Mouse (Mus musculus): Measurements from ENCODE around the gene Arhgap22. TPM values are rescaled to one million over a fixed set of nuclear protein-coding genes. Genes with fewer than 3 reads are reported as not detected.

Gene Arhgap22
- total RNA-seq, 2 experiments from 2014 or later, result 9.6 to 11.3 TPM

GRCm38 (mm10) chr14:33230672-33231071 lies 16.8 kb downstream of the Arhgap22 start:
- no peak for DNase-seq (ENCODE audit: low spot score in 2 of 2)
- no peak for TF ChIP-seq CTCF (conservative IDR thresholded peaks at IDR 0.05)
- H3K4me3 ChIP-seq, result no peak overlapping the region
- H3K27ac ChIP-seq, result no peak overlapping the region

DNA sequence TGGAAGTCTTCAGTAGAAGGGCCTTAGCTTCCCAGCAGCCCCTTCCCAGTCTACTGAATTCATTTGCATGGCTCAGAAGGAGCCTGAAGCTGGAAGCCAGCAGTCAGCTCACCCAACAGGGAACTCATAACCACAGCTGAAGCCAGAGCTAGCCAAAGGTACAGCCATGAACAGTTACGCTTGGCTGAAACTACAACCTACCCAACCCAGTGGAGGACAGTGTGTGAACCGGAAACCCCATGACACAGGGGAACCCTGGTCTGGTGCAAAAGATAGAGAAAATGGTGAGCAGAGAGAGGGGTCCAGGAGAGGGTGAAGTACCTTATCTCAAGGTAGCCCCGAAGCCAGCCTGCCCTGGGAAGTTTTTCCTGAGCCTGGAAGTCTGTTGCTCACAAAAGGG lies 17.5 kb downstream of the Arhgap22 start:
- H3K4me3 ChIP-seq, result no peak overlapping the region
- H3K27ac ChIP-seq, result no peak overlapping the region
- TF ChIP-seq CTCF (conservative IDR thresholded peaks at IDR 0.05), result no peak
- no peak for DNase-seq (ENCODE audit: low spot score in 2 of 2)

DNA sequence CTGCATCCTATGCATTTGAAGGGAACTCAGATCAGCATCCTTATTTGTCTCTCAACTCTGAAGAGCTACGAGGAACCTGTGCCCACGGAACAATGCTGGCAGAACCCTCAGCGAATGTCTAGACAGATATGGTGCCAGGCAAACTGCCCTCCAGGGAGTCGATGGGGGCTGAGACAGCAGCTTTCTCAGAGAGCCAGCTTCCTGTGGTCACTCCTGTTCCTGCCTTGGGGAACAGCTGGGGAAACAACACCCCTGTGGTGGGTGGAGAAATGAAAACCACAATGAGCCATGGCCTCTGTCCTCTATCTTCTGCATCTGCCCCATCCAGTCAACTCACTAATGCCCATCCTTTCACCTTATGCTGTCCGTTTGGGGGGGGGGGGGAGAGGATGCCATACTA lies 18.2 kb downstream of the Arhgap22 start:
- Histone ChIP-seq H3K27ac (no peak overlapping the region), H3K4me3 (no peak overlapping the region)
- no peak for DNase-seq (ENCODE audit: low spot score in 2 of 2)
- no peak for TF ChIP-seq CTCF (conservative IDR thresholded peaks at IDR 0.05)

- no peak overlapping the region for H3K4me3 ChIP-seq
- TF ChIP-seq CTCF (conservative IDR thresholded peaks at IDR 0.05), result no peak
- H3K27ac ChIP-seq, result no peak overlapping the region
- no peak for DNase-seq (ENCODE audit: low spot score in 2 of 2)
Observed at GRCm38 (mm10) chr14:33235661-33236060, 21.8 kb downstream of the Arhgap22 start.

- Histone ChIP-seq H3K4me3 (no peak overlapping the region), H3K27ac (no peak overlapping the region)
- no peak for TF ChIP-seq CTCF (conservative IDR thresholded peaks at IDR 0.05)
- no peak for DNase-seq (ENCODE audit: low spot score in 2 of 2)
Observed at GRCm38 (mm10) chr14:33240400-33240799, 26.6 kb downstream of the Arhgap22 start.

DNA sequence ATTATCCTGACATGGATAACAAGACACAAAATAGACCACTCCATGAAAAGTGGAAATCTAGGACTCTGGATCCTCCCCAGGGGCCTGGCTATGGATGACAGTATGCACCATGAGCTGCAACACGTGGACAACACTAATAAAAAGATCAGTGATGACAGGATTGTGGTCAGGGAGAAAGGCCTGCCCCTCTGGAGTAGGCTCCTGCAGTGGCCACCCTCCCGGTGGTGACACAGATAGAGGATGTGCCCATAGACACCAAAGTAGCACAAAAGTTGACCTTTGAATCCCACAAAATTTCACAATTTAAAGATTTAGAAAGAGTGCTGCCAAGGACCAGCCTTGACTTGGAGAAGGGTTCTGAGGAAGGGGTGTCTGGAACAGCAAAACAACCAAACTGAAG lies 29.4 kb downstream of the Arhgap22 start:
- TF ChIP-seq CTCF (conservative IDR thresholded peaks at IDR 0.05), result no peak
- H3K27ac ChIP-seq, result no peak overlapping the region
- no peak overlapping the region for H3K4me3 ChIP-seq
- no peak for DNase-seq (ENCODE audit: low spot score in 2 of 2)

DNA sequence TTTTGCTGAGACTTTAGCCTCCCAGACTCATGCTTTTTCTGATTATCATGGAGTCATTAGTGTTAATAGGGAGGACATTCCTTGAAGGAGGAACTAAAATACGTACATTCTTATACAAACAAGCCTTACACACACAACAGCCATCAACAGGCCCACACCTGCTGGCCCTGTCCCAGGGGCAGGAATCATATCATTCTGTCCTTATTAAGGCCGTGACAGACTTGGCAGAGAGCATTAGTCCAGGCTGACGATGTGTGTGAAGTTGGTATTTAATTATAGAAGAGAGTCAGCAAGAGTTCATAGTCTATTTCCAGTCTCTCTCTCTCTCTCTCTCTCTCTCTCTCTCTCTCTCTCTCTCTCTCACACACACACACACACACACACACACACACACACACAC lies 30.7 kb downstream of the Arhgap22 start:
- no peak for DNase-seq (ENCODE audit: low spot score in 2 of 2)
- H3K27ac ChIP-seq, result no peak overlapping the region
- no peak overlapping the region for H3K4me3 ChIP-seq
- no peak for TF ChIP-seq CTCF (conservative IDR thresholded peaks at IDR 0.05)

DNA sequence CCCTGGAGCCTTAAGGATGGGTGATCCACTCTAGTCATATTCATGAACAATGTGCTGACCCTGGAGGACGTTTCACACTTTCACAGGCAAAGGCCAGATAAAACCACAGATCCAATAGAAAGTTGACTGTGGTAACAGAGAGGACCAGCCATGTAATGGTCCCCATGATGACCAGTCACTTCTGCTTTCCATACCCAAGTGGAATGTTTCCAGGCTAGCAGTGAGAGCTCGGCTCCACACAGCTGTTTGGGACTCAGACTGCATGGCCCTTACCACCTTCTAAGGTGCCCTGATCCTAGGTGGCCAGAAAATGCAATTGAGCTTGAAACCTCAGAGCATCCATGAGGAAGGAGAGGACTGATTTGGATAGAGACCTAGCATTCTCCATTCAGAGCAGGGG lies 31.1 kb downstream of the Arhgap22 start:
- DNase-seq (ENCODE audit: low spot score in 2 of 2), result no peak
- no peak overlapping the region for H3K27ac ChIP-seq
- TF ChIP-seq CTCF (conservative IDR thresholded peaks at IDR 0.05), result no peak
- H3K4me3 ChIP-seq, result no peak overlapping the region

- TF ChIP-seq CTCF (conservative IDR thresholded peaks at IDR 0.05), result peak; percentile 77
- no peak overlapping the region for H3K4me3 ChIP-seq
- DNase-seq (ENCODE audit: low spot score in 2 of 2), result peak; percentile 13 to 51
- peak overlapping the region; percentile 20; the same call in 1 of the 2 replicates for H3K27ac ChIP-seq
Observed at GRCm38 (mm10) chr14:33246476-33246875, 32.6 kb downstream of the Arhgap22 start.

DNA sequence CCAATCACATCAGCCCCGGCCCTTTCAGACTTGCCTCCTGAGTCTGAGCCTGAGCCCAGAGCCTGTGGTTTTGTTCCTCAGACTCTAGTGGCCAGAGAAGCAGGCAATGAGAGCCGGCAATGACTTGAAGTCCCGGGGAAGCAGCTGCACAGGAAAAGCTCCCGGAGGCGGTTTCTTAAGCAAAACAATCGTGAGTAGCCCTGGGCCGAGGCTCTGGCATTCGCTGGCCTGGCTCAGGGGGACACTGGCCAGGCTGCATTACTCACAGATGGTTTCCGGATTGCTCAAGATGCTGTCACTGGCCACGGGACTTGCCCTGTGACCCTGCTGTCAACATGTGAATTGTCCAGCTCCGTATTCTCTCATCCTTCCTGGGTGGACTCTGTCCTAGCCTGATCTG lies 33.8 kb downstream of the Arhgap22 start:
- DNase-seq (ENCODE audit: low spot score in 2 of 2), result no peak
- TF ChIP-seq CTCF (conservative IDR thresholded peaks at IDR 0.05), result no peak
- Histone ChIP-seq H3K4me3 (no peak overlapping the region), H3K27ac (peak overlapping the region; percentile 21; the same call in 1 of the 2 replicates)

DNA sequence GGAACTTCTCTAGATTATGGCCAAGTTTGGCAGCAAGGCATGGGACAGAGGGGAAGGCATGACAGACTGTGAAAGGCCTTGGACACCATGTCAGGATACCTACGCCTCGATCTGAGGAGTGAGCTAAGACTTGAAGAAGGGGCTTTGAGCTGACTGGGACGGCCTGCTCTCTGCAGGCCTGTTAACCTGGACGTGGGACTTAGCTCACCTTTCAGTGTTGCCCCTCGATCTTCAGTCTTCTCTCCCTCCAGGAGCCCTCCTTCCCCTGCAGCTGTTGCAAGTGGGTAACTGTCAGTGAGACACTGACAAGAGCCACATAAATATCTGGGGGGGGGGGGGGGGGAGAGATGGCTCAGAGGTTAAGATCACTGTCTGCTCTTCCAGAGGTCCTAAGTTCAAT lies 34.9 kb downstream of the Arhgap22 start:
- no peak overlapping the region for H3K4me3 ChIP-seq
- DNase-seq (ENCODE audit: low spot score in 2 of 2), result no peak
- no peak overlapping the region for H3K27ac ChIP-seq
- TF ChIP-seq CTCF (conservative IDR thresholded peaks at IDR 0.05), result no peak

GRCm38 (mm10) chr14:33250215-33250939 lies 36.6 kb downstream of the Arhgap22 start:
- no peak for DNase-seq (ENCODE audit: low spot score in 2 of 2)
- peak overlapping the region; percentile 37 for H3K4me3 ChIP-seq
- TF ChIP-seq CTCF (conservative IDR thresholded peaks at IDR 0.05), result no peak
- H3K27ac ChIP-seq, result no peak overlapping the region

- TF ChIP-seq CTCF (conservative IDR thresholded peaks at IDR 0.05), result no peak
- no peak for DNase-seq (ENCODE audit: low spot score in 2 of 2)
- H3K27ac ChIP-seq, result no peak overlapping the region
- no peak overlapping the region; the same call in 1 of the 2 replicates for H3K4me3 ChIP-seq
Observed at GRCm38 (mm10) chr14:33250956-33251745, 37.3 kb downstream of the Arhgap22 start.

DNA sequence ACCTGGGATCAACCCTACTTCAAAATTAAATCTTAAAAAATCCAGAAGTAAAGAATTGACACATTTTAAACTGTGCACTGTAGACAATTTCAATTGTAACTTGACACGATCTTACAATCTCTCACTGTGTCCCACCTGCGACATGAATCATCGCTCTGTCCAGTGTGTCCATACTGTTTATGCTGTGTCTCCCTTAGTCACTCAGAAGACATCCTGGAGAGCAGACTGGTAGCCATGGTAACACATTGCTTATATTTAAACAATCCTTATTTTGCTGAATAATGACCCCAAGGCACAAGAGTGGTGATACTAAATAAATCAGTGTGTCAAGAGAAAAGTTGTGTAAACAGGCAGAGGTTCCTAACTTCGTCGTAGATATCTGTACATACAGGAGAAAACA lies 44.4 kb downstream of the Arhgap22 start:
- DNase-seq (ENCODE audit: low spot score in 2 of 2), result no peak
- no peak overlapping the region for H3K27ac ChIP-seq
- no peak for TF ChIP-seq CTCF (conservative IDR thresholded peaks at IDR 0.05)
- H3K4me3 ChIP-seq, result no peak overlapping the region
